Mouse (Mus musculus): ENCODE measurements at regions not wholly inside any gene's neighbourhood (a gene's known extent, or its start where the extent isn't known, plus 50 kb on each side); places are given as distances from the start of the nearest gene placed in this dataset.

DNA sequence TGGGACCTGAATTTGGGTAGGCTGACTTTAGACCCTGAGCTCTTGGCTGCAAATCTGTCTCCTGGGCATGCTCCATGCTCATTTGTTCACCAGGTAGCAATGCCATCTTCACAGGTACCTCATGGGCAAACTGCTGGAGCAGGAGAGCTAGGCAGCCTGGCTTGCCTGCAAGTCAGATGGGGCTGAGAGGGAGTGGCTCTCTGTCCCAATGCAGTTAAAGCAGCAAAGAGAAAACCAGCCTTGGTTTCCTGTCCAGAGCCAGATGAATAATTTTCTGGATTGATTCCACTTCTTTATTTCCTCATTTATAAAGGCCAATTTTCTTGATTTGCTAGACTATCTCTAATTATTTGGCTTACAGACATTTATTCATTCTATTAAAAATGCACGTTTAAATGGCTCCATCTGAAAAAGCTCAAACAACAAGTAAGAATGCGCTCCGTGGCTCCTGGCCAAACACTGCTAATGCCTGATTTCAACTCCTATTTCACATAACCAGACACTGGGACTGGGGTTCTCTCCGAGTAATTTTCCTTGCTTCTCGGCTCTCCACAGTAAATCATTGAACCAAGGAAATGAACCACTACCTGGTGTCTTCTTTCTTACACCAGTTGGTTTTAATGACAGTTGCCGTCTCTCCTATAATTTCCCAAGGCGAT, 60.5 kb downstream of the Rsl24d1 start:
- no peak for DNase-seq (ENCODE audit: low read depth)

DNA sequence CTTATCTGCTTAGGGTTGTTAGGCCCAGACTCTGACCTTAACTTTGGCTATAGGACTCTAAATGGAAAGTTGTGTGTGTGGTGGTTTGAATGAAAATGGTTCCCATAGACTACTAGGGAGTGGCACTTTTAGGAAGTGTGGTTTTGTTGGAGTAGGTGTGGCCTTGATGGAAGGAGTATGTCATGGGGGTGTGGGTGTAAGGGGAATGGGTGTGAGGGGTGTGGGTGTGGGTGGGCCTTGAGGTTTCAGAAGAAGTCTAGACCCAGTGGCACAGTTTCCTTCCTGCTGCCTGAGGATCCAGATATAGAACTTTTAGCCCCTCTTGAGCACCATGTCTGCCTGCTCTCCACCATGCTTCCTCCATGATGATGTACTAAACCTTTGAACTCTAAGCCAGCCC, 63.4 kb downstream of the Rsl24d1 start:
- DNase-seq (ENCODE audit: low read depth), result peak; percentile 87

DNA sequence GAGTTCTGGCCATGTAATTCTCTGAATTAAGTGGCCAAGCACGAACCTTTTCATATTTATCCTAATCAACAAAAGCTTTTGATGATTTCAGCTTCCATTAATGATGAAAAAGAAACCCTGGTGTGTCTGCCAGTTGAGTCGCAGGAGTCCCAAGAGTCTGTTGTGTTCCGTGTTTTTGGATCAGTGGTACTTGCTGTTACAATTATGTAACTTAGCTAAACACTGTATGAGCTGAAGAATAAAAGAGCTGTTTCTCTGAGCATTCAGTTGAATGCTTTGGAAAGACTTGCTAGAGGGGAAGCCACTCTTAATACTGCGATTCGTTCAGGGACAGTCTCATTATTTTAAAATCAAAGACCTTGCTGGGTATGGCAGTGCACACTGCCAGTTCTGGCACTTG, 70.1 kb downstream of the Rsl24d1 start:
- DNase-seq (ENCODE audit: low read depth), result no peak

DNA sequence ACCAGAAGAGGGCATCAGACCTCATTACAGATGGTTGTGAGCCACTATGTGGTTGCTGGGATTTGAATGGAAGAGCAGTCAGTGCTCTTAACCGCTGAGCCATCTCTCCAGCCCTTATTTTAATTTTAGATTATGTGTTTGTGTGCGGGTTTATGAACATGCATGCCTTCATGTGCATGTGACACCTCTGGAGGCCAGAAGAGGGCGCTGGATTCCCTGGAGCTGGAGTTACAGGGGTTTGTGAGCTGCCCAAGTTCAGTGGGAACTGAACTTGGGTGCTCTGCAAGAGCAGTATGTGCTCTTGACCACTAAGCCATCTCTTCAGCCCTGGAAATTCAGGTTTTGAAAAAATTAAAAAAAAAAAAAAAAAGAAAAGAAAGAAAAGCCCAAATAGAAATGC, 71.7 kb downstream of the Rsl24d1 start:
- peak; percentile 56 for DNase-seq (ENCODE audit: low read depth)

DNA sequence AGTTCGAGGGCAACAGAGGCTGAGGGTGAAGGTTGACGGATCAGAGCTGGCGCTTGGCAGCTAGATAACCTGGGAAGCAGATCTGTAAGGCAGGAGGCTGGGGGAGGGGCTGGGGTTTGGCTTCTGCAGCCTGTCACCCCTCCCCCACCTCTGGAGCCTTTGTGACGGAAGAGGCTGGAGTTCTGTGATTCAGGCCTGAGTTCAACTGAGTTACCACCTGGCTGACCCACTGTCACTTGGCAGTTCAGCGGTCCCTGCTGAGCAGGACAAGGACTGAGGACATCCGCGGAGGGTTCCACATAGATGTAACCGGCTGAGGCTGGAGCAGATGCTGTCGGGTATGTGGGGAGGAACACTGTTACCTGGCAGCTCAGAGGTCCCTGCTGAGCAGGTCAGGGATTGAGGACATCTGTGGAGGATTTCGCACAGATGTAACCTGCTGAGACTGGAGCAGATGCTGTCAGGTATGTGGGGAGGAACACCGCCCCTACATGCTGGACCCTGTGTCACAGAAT, 79.1 kb downstream of the Rsl24d1 start:
- no peak for DNase-seq (ENCODE audit: low read depth)

DNA sequence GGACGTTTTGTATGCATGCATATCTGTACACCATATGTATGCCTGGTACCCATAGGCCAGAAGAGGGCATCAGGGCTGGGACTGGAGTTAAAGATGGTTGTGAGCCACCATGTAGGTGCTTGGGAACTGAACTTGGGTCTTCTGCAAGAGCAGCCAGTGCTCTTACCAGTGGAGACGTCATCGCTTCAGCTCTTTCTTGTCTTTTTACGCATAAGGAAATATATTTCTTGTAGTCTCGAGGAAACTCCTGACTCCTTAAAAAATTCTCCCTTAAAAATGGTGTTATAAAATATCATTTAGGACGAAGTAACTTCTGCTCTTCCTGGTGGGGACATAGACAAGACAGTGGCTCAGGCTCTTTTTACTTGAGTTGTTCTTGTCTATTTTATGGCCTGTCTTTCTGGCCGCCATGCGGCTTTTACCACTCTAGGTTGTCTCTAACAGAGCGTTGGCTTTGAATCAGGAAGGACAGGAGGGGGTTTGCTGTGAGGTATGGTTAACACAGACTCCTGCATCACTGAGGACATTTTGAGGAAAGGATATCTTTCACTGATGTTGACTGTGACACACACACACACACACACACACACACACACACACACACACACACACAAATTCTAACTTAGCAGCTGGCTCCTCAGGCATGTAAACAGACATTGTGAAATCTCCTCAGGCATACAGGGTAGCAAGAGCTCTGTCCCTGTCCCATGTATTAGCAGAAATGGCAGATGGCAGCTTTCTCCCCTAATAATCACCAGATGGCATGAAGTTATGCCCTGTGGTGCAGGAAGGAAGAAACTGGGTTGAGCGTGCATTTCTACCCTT, 85.2 kb downstream of the Rsl24d1 start:
- no peak for DNase-seq (ENCODE audit: low read depth)

DNA sequence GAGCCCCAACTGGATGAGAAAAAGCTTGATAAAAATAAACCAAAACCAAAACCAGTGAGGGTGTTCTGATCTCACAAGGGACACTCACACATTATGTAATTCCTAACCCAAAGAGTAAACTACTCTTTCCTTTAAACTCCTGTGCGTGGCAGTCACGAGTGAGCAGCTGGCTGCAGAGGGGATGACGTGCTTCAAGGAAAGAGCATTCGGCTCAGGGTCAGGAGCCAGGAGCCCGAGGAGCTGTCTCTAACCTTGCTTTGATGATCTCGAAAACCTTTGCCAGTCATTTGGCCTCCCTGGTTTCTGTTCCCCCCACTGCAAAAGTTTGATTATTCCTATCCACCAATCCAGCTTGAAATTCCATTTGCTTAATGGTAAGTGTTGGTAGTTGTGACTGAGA, 109.9 kb downstream of the Rsl24d1 start:
- no peak for DNase-seq (ENCODE audit: low read depth)

DNA sequence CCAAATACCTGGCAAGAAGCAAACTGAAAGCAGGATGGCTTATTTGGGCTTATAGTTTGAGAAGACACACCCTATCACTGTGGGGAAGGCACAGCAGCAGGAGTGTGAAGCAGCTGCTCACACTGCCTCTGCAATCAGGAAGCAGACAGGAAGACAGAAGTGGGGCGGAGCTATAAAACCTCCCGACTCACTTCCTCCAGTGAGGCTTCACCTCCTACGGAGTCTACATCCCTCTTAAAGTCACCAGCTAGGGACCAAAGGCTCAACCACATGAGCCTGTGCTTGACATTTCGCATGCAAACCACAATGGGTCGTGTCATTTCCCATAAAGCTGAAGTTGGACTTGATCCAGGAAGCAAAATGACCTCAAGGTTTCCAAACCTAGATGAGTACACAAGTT, 127.0 kb downstream of the Rsl24d1 start:
- peak; percentile 97 for DNase-seq (ENCODE audit: low read depth)

DNA sequence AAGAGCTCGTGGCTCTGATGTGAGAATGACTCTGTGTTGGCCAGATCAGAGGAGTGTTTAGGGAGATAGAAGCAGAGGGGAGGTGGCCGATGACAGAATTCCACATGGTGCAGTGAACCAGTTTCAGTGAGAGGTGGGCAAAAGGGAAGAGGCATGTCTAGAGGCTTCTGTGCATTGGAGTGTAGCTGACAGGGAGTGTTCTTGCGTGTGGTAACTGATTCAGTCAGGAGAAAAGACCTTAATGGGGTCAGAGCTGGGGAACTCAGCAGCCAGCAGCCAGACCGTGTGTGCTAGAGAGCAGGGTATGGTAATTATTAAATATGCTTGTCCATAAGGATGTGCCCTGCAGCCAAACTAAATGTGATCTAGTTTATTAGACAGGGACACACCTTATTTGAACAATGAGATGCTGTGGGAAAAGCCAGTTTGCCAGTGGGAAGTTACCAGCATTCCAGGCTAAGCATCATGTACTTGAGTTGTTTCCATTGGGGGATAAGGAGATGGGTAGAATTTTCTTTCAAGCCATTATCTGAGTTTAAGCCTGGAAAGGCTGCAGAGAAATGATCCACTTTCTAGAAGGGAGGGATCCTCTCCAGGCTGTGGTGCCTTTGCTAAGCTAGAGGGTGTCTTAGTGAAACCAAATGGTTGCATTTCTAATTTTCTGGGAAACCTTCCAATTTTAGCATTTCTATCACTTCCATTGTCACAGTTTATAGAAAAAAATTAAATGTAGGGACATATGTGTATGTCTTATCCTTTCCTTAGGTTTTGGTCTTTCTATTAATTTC, 129.5 kb downstream of the Rsl24d1 start:
- DNase-seq (ENCODE audit: low read depth), result no peak

DNA sequence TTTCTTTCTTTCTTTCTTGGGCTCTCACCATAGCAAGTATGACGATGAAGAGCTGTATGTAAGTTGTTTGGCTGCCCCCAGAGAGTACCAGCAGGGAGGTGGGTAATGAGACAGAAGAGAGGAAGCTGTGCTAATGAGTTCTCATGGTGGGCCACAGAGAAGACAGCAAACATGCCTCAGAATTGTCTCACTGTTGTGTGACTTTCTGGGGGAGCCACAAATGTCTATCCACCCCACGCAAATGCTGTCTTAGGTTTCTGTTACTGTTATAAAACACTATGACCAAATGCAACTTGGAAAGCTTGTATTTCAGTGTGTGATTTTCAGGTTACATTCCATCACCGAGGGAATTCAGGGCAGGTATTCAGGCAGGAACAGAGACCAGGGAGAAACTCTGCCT, 131.0 kb downstream of the Rsl24d1 start:
- no peak for DNase-seq (ENCODE audit: low read depth)

DNA sequence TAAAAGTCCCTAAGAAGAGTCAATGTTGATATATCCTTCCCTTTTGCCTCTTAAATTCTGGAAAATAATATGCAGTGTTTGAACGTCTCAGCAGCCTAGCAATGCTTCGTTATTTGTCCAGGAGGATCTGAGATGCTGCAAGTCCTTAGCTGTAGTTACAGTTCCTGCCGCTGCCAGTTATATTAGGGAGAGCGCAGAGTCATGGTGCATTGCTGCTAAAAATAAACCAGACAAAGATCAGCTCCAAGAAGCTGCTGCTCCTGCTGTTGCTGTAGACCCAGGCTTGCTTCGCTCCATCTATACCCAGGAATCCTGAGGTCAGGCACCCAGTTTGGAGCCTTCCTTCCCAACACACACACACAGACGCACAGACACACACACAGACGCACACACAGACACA, 132.3 kb downstream of the Rsl24d1 start:
- peak; percentile 7 for DNase-seq (ENCODE audit: low read depth)

DNA sequence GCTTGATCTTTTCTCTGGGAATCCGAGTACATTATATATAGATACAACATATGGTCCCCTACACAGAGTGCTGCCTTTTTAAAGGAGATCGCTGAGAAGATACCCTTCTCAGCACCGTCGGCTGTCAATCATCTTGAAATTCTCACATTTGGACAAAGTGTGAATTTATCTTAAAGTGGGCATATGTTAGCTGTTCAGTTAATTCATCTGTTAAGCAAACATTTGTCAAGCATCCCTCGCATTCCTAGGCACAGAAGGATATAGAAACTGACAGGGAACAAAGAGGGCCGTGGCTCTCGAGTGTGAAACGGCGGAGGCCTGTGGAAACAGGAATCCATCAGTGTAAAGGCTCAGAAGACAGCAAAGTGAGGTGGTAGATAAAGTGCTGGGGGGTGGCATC, 144.9 kb downstream of the Rsl24d1 start:
- DNase-seq (ENCODE audit: low read depth), result no peak

DNA sequence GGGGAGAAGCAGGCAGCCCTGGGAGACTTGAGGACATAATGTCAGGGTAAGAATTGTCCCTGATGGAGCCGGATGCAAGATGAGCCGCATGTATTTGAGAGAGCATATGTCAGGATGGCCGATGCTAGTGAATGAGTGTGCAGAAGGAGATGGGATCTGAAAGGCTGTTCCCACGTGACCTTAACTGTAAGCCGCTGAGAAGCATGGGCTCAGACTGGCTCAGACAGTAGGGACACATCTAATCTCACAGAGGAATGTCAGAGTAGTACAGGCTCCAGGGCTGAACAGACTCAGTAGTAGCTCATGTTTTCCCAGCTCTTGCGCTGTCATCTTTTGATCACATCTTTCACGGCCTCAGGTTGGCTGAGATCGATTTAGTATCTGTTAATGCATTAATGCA, 145.4 kb downstream of the Rsl24d1 start:
- no peak for DNase-seq (ENCODE audit: low read depth)

DNA sequence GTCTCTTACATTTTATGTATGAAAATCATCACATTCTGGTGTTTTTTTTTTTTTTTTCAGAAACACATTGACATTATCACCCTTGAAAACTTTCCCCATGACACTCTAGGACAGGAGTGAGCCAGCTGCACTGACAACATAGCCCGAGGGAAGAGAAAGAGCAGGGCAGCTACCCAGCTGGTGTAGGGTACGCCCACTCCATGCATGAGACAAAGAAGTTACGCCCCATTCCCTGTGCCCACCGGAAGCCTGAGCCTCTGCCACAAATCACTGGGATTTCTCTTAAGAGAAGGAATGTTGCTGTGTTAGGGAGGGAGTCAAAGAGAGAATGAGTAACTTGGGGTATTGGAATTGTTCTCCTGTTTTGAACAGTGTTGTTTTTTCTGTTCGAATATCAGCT, 149.5 kb downstream of the Rsl24d1 start:
- DNase-seq (ENCODE audit: low read depth), result no peak

DNA sequence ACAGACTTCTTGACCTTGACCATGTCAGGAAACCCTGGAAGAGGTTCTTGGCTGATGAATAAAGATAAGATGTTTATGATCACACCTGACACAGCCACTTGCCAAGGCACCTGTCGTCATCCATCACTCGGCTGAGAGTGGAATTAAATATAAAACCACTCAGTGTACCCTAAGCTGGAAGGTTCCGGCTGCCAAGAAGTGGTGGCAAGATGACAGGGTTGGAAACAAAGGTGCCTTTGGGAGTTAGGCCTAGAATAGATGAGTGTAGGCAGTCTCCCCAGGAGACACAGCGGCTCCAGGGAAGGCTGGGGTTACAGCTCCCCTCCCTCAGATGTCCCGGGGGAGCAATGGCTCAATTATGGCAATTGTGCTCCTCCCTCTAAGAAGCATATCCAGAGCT, 157.0 kb downstream of the Rsl24d1 start:
- no peak for DNase-seq (ENCODE audit: low read depth)

DNA sequence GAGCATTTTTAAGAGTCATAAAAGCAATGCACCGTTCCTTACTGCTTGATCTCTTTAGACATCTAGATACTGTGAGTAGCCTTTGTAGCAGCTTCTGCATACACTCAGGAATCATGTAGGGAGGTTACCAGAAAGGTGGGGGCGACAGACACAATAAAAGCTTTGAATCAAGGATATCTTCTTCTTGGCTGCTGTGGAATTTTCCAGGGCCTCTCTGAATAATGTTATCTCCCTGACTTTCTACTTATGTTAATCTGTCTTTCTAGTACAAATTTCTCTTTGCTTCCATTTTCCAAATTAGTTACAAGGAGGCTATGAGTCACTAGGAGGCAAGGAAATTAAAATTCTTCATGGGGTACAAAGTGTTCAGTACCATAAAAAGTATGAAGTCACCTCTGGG, 159.4 kb downstream of the Rsl24d1 start:
- no peak for DNase-seq (ENCODE audit: low read depth)

DNA sequence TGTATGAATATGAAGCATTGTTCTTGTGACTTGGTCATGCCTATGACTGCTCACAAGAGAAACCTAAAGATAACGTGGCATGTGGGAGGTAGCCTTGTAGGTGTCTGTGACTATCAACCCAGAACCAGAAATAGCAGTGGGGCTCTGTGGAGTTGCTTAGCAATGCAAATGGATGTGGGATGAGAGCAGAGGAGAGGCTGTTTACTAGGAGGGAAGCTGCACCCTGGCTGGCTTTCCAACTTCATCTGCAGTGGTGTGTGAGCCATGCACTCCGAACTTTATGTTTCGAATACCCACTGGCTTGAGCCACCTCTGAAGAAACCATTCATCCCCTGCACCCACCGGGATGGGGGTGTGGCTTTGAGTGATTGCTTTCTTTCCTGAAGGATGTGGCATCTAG, 160.5 kb downstream of the Rsl24d1 start:
- DNase-seq (ENCODE audit: low read depth), result no peak

DNA sequence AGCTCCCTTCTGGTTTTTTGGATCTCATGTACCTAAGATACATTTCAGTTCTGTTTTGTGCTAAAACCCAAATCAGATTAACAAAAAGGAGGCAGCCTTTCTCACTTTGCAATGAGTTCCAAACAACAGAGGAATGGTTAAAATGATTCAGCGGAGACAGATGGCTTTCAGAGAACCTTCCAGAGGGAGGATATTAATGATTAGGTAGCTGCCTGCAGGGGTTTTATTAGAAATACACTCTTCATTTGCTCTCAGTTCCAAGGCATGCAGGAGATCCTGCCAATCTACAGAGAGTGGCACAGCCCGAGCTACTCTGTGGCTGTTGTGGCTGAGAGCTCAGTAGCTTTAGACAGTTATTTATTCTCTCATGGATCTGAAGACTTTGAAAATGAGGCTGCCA, 162.4 kb downstream of the Rsl24d1 start:
- no peak for DNase-seq (ENCODE audit: low read depth)

DNA sequence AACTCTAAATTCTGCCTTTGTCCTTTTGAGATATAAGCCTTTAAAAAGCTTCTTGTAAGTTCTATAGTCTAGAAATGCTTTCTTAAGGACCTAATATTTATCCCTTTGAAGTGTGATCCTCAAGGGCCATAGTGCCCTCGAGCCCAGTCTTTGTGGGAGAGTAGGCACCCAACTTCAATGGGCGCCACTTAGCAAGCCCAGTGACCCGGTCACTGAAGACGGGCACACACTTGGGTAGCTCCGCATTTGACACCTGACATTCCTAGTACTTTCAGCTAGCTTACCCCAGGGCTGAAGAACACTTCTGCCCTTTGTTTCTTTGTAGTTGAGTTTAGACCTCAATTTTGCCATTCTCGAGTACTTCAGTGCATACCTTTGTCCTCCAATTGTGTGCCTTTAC, 182.1 kb downstream of the Rsl24d1 start:
- DNase-seq (ENCODE audit: low read depth), result no peak

DNA sequence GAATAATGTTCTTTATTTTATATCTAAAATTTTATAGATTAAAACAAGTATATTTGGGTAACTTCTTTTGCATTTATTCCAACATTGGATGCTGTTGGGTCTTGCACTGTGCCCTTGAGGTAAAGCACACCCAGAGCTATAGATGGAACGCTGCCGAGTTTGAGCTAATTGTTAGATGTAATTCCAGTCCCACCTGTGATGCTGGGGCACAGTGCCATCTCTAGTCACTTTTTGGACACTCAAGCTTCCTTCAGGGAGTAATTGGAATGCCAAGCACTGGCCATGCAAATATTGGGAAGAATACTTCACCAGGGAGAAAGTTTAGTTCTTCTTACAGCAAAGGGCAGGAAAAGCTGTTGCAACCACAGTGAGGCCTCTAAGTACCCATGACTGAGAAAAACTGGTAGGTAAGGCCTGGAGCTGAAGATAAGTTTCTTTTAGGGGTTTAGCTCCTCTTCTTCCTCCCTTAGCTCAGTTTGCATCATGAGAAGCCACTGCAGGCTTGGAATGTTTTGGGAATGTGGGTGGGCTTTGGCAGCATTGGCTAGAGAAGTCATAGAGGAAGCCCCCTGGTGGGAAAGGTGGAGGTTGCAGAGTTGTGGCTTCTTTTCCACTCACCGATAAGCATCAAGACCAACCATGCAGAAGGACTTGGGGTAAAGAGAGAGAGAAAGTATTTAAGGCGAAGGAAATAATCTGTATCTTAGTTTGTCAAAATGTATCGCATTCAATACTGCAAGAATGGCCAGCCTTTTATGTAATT, 189.1 kb downstream of the Rsl24d1 start:
- DNase-seq (ENCODE audit: low read depth), result peak; percentile 5

DNA sequence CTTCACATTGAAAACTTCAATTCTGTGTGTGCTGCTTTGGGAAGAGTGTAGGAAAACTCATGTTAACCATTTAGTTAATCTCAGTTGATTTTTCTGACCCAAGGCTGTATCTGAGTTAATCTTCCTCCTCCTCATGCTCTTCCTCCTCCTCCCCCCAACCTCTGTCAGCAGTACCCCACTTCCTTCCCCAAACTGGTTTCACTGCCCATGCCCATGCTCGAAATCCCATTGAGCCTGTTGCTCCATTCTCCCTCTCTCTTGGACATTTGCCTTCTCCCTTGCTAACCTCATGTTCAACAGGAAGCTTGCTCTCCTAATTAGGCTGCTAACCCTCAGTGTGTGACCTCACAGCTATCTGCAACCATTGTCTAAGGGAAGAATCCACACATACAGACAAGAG, 203.8 kb downstream of the Rsl24d1 start:
- no peak for DNase-seq (ENCODE audit: low read depth)

DNA sequence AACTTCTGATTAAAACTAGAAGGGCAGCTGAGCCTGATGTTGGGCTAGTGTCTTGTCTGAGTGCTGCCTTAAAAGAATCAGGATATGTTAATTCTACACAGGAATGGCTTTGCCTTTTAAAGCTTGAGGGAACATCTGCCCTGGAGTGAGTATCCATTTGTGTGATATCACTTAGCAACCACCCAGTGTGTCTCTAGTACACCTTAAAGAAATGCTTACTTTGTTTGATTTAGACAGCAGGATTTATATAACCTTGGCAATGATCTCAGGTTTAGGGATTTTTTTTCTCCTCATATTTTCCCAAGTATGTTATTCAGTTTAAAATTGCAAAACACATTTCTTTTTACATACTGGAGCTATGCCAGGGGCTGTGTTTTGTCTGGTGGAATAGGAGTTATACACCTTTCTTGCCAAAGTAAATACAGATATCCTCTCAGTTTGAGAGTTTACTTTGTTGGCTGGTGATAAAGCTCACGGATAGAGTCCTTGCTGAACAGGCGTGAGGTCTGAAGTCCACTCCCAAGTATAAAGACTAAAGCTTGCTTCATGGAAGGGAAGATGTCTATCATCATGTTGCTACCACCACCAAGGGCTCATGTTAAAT, 206.6 kb downstream of the Rsl24d1 start:
- no peak for DNase-seq (ENCODE audit: low read depth)
